Mouse (Mus musculus) stomach, postnatal 0 days (tissue): Measurements from ENCODE around the gene Egfem1. TPM values are rescaled to one million over a fixed set of nuclear protein-coding genes. Genes with fewer than 3 reads are reported as not detected.

ENCODE experiments used
- ATAC-seq: fragments of 200-750 bp; cut with Nextera tagmentation; 2 replicates; pipeline ENCODE4 v1.8.0; 2017; ENCODE audit not compliant: low FRiP score, low TSS enrichment
- DNase-seq: peaks from one replicate; pipeline ENCODE4 v3.0.0-alpha.2; 2016; ENCODE audit warnings: low spot score
- H3K27ac ChIP-seq: fragments of 300-500 bp; sonication (generic); replicated peaks from 2 replicates; pipeline ENCODE4 v1.5.1; 2014; ENCODE audit warnings: mild to moderate bottlenecking, control low read depth
- H3K27me3 ChIP-seq: fragments of 300-500 bp; sonication (generic); 2 replicates; pipeline ENCODE4 v1.6.1; 2014; ENCODE audit warnings: low read length; ENCODE audit not compliant: control insufficient read depth, insufficient read depth
- H3K36me3 ChIP-seq: fragments of 300-500 bp; sonication (generic); 2 replicates; pipeline ENCODE4 v1.6.1; 2014; ENCODE audit warnings: low read length, mixed read lengths; ENCODE audit not compliant: control insufficient read depth, insufficient read depth
- H3K4me1 ChIP-seq: fragments of 300-500 bp; sonication (generic); replicated peaks from 2 replicates; pipeline ENCODE4 v1.6.1; 2014; ENCODE audit warnings: antibody characterized with exemption; ENCODE audit not compliant: control insufficient read depth, insufficient read depth
- H3K4me2 ChIP-seq: fragments of 300-500 bp; sonication (generic); replicated peaks from 2 replicates; pipeline ENCODE4 v1.6.1; 2014; ENCODE audit warnings: low read depth, mild to moderate bottlenecking, control low read depth, moderate library complexity
- H3K4me3 ChIP-seq: fragments of 300-500 bp; sonication (generic); 2 replicates; pipeline ENCODE4 v1.5.1; 2014; ENCODE audit warnings: low read depth, low read length, control low read depth
- H3K9ac ChIP-seq: fragments of 300-500 bp; sonication (generic); 2 replicates; pipeline ENCODE4 v1.6.1; 2014; ENCODE audit warnings: mild to moderate bottlenecking, low read length, control low read depth, mixed read lengths
- H3K9me3 ChIP-seq: fragments of 300-500 bp; sonication (generic); 2 replicates; pipeline ENCODE4 v1.6.1; 2016; ENCODE audit warnings: low read length; ENCODE audit not compliant: control insufficient read depth
- CTCF ChIP-seq: IDR thresholded peaks from 2 replicates; pipeline ENCODE4 v1.5.1; 2016; ENCODE audit warnings: antibody characterized with exemption, low read depth, mild to moderate bottlenecking, moderate library complexity
- EP300 ChIP-seq: optimal IDR thresholded peaks from 2 replicates; pipeline ENCODE3; 2016; ENCODE audit warnings: antibody characterized with exemption
- WGBS: fragments of 180-500 bp; shearing (Covaris S2); extraction: QIAGEN DNeasy Blood & Tissue Kit; methylation state at CpG from one replicate; pipeline ENCODE4 v1.1.7; 2014; 5-methylcytosine and 5-hydroxymethylcytosine counted together
- polyA plus RNA-seq: library from polyadenylated mRNA; unstranded; fragments of >200 nt; fragmentation: Nextera tagmentation; extraction: Ambion mirVana; gene quantifications from 2 replicates; pipeline ENCODE4 v1.2.1, GENCODE M21; 2015

Gene Egfem1
- polyA plus RNA-seq, 1 experiment from 2014 or later, result 0.16 TPM

DNA sequence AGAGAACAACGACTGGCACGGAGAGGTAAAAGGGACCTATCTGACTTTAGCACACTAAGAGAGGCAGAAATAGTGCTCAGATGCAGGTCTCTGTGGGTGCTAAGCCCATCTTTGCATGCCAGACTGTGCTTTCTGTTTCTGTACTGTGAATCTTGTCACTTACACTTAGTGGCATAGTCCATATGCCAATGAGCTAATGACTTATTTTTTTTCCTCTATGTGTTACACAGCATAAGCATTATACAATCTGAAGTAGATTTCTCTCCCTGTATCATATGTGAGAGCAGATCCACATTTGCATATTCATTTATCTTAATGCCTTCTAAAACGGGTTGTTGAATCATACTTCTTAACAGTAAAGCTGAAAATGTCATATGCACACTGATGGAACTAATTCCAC lies 317.2 kb downstream of the Egfem1 start:
- H3K27ac ChIP-seq, result no peak overlapping the region
- H3K27me3 ChIP-seq, result no peaks in the 10 kb centered on the region
- no peak overlapping the region for H3K4me2 ChIP-seq
- H3K9me3 ChIP-seq, result no peaks in the 10 kb centered on the region
- DNase-seq (no peak), ATAC-seq (no peak)
- H3K9ac ChIP-seq, result no peak overlapping the region
- H3K36me3 ChIP-seq, result no peaks in the 10 kb centered on the region
- 72% methylated on average over 3 of the region's 3 CpGs for WGBS
- TF ChIP-seq EP300 (no peak), CTCF (no peak)
- H3K4me3 ChIP-seq, result no peak overlapping the region
- H3K4me1 ChIP-seq, result no peaks in the 10 kb centered on the region

DNA sequence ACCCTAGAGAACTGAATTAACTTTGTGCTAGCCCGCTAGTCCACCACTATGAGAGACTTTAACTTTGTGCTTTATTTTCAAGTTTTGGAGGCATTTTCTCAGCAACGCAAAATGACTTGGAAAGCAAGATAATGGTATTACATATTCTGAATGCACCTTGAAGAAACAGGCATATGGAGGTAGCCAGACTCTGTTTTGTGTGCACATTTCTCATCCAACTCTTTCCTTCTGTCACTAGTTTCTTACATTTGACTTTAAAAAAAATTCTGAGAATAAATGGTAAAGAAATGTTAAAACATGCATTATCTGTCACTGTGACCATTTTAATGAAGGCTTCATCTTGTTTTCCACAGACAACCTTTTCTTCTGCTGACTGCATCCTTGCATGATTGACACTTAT lies 339.8 kb downstream of the Egfem1 start:
- H3K4me2 ChIP-seq, result no peak overlapping the region
- no peaks in the 10 kb centered on the region for H3K9me3 ChIP-seq
- WGBS, result 94% methylated on average over 2 of the region's 2 CpGs
- no peaks in the 10 kb centered on the region for H3K4me1 ChIP-seq
- H3K36me3 ChIP-seq, result no peaks in the 10 kb centered on the region
- no peak overlapping the region for H3K4me3 ChIP-seq
- H3K27ac ChIP-seq, result no peak overlapping the region
- no peaks in the 10 kb centered on the region for H3K27me3 ChIP-seq
- TF ChIP-seq EP300 (no peak), CTCF (no peak)
- DNase-seq (no peak), ATAC-seq (no peak)
- no peak overlapping the region for H3K9ac ChIP-seq

DNA sequence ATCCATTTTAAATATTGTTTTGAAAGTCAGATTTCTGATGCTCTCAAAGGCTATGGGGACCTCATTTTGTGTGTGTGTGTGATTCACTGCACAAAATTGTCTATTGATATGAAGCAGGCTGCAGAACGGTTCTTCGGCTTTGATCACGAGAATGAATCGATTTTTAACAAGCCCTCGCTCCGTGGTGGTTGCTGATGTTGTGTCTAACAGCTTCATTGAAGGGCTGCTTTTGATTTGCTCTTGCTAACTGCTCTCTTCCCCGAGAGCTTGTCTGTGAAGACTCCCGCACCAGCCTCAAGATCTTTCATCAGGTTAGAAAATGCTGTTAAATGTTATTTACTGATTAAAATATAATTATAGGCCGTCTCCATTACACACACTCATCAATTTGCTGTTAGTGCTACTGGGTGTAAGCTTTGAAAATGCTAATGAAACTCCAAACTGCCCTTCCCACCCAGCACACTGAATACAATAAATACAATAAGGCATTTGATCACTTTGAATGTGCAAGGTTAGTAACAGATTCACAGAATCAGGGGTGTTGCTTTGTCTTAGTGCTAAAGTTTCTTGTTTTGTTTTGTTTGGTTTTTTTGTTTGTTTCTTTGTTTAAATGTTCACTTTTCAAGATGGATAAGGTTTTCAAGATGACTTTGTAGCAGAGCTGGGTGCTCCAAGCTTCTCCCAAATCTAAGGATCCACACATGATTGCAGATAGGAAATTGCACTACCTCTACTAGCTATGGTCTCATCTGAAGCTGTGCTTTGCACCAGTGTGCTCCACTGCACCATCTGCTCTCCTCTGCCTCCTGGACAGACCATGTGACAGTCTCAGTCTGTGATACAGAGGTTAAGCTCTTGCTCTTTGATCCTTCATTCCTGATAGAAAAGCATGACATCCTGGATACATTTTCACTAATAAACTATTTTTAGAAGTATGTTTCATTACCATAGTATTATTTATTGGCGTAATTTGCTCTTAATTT lies 350.6 kb downstream of the Egfem1 start:
- H3K27ac ChIP-seq, result no peak overlapping the region
- no peaks in the 10 kb centered on the region for H3K36me3 ChIP-seq
- no peak for DNase-seq
- no peak for ATAC-seq
- no peaks in the 10 kb centered on the region for H3K27me3 ChIP-seq
- no peak overlapping the region for H3K9ac ChIP-seq
- no peak overlapping the region for H3K4me3 ChIP-seq
- WGBS, result 69% methylated on average over 10 of the region's 10 CpGs
- TF ChIP-seq EP300, result no peak
- TF ChIP-seq CTCF, result no peak
- H3K4me1 ChIP-seq, result no peaks in the 10 kb centered on the region
- no peaks in the 10 kb centered on the region for H3K9me3 ChIP-seq
- H3K4me2 ChIP-seq, result no peak overlapping the region

DNA sequence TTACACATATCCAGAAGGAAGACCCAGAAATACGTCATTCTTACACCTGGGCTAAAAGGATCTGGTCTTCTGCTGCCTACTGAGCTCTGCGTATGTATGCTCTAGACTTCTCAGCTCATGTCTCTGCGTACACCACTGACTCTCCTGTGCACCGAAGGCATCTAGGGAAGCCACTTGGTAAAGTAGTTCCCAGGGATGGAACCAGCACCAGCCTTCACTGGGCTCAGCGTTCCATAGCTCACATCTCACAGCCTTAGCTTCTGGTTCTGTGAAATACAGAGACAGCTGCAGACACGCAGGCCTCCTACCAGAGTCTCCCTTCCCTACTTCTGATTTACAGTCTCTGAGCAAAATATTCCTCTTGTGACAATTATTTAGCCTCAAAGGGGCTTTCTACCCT lies 361.2 kb downstream of the Egfem1 start:
- no peaks in the 10 kb centered on the region for H3K27me3 ChIP-seq
- no peaks in the 10 kb centered on the region for H3K9me3 ChIP-seq
- no peak overlapping the region for H3K4me2 ChIP-seq
- WGBS, result 89% methylated on average over 6 of the region's 6 CpGs
- TF ChIP-seq EP300 (no peak), CTCF (no peak)
- no peak overlapping the region for H3K9ac ChIP-seq
- no peak overlapping the region for H3K27ac ChIP-seq
- ATAC-seq (no peak), DNase-seq (no peak)
- no peaks in the 10 kb centered on the region for H3K36me3 ChIP-seq
- no peaks in the 10 kb centered on the region for H3K4me1 ChIP-seq
- H3K4me3 ChIP-seq, result no peak overlapping the region

DNA sequence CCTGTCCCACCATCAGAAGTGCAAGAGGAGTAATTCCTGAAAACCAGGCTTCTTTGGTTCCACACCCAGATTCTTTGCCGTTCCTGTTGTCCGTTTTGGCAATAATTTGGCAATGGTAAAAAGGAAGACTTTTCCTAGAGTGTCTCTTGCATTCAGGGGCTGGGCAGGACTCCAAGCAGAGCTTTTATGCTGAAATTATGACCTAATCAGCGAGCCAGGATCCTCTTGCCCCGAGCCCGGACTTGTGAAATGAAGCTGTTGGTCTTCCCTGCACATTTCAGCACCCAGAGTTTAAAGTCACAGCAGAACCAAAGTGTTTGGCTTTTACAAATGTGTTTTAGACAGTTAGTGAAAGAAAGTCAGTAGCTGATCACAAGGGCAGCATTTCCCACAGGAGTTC lies 362.8 kb downstream of the Egfem1 start:
- Histone ChIP-seq H3K9me3 (no peaks in the 10 kb centered on the region), H3K27ac (no peak overlapping the region), H3K9ac (no peak overlapping the region), H3K4me3 (no peak overlapping the region), H3K36me3 (no peaks in the 10 kb centered on the region), H3K4me1 (no peaks in the 10 kb centered on the region), H3K4me2 (no peak overlapping the region), H3K27me3 (no peaks in the 10 kb centered on the region)
- no peak for ATAC-seq
- WGBS, result 32% methylated on average over 5 of the region's 5 CpGs
- TF ChIP-seq EP300, result no peak
- TF ChIP-seq CTCF, result no peak
- DNase-seq, result no peak

DNA sequence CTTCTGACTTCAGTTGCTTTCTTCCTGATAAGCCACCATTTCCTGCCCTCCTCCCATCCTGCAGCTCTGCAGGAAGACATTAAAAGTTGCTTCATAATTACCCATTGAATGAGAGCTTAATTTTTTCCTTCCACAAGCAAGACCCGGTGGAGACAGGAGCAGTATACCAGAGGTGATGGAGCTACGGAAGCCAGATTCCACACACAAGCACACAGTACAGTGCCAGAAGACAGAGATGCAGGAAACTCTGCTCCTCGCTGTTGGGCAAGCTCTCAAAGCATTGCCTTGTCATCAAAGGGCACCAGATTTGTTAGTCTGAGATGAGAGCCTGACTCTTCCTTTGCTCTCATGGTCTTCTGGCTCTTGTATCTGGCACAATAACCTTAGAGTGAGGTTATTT lies 364.3 kb downstream of the Egfem1 start:
- H3K9me3 ChIP-seq, result no peaks in the 10 kb centered on the region
- H3K9ac ChIP-seq, result no peak overlapping the region
- no peaks in the 10 kb centered on the region for H3K36me3 ChIP-seq
- 67% methylated on average over 3 of the region's 3 CpGs for WGBS
- no peak for ATAC-seq
- no peaks in the 10 kb centered on the region for H3K4me1 ChIP-seq
- DNase-seq, result no peak
- no peak overlapping the region for H3K4me2 ChIP-seq
- no peak overlapping the region for H3K27ac ChIP-seq
- TF ChIP-seq CTCF (no peak), EP300 (no peak)
- H3K27me3 ChIP-seq, result no peaks in the 10 kb centered on the region
- no peak overlapping the region for H3K4me3 ChIP-seq
